Mouse (Mus musculus) embryonic facial prominence, embryonic 11.5 days (tissue): ENCODE data around the gene Pacrg. TPM values are rescaled to one million over a fixed set of nuclear protein-coding genes. Genes with fewer than 3 reads are reported as not detected.

ENCODE experiments used
- ATAC-seq: fragments of 200-750 bp; cut with Nextera tagmentation; replicated peaks from 2 replicates; pipeline ENCODE4 v1.8.0; 2017; ENCODE audit warnings: low read depth; ENCODE audit not compliant: insufficient number of reproducible peaks, low FRiP score, low TSS enrichment
- DNase-seq: peaks from one replicate; pipeline ENCODE4 v3.0.0-alpha.2; 2015; ENCODE audit warnings: low spot score
- H3K27ac ChIP-seq: fragments of 300-500 bp; sonication (generic); replicated peaks from 2 replicates; pipeline ENCODE4 v1.5.1; 2014; ENCODE audit warnings: mild to moderate bottlenecking, low read depth, low read length, control low read depth
- H3K27me3 ChIP-seq: fragments of 300-500 bp; sonication (generic); 2 replicates; pipeline ENCODE4 v1.6.1; 2014; ENCODE audit warnings: mild to moderate bottlenecking, low read length, moderate library complexity, mixed read lengths; ENCODE audit not compliant: control insufficient read depth, insufficient read depth
- H3K36me3 ChIP-seq: fragments of 300-500 bp; sonication (generic); replicated peaks from 2 replicates; pipeline ENCODE4 v1.6.1; 2014; ENCODE audit warnings: low read depth, mild to moderate bottlenecking, low read length, moderate library complexity, mixed read lengths; ENCODE audit not compliant: control insufficient read depth, insufficient read depth
- H3K4me1 ChIP-seq: fragments of 300-500 bp; sonication (generic); 2 replicates; pipeline ENCODE4 v1.6.1; 2014; ENCODE audit warnings: low read length, mixed read lengths; ENCODE audit not compliant: control insufficient read depth, insufficient read depth
- H3K4me2 ChIP-seq: fragments of 300-500 bp; sonication (generic); 2 replicates; pipeline ENCODE4 v1.6.1; 2014; ENCODE audit warnings: low read depth, mild to moderate bottlenecking, control low read depth, low read length, moderate library complexity
- H3K4me3 ChIP-seq: fragments of 300-500 bp; sonication (generic); 2 replicates; pipeline ENCODE4 v1.5.1; 2014; ENCODE audit warnings: low read depth, low read length, control low read depth
- H3K9ac ChIP-seq: fragments of 300-500 bp; sonication (generic); replicated peaks from 2 replicates; pipeline ENCODE4 v1.6.1; 2014; ENCODE audit warnings: mild to moderate bottlenecking, control low read depth, low read length
- H3K9me3 ChIP-seq: fragments of 300-500 bp; sonication (generic); replicated peaks from 2 replicates; pipeline ENCODE4 v1.6.1; 2016; ENCODE audit warnings: mild to moderate bottlenecking, low read length, inconsistent platforms, mixed read lengths; ENCODE audit not compliant: control insufficient read depth
- WGBS: fragments of 180-500 bp; shearing (Covaris S2); extraction: QIAGEN DNeasy Blood & Tissue Kit; methylation state at CpG from one replicate; pipeline ENCODE4 v1.1.7; 2014; 5-methylcytosine and 5-hydroxymethylcytosine counted together
- polyA plus RNA-seq: library from polyadenylated mRNA; unstranded; fragments of >200 nt; fragmentation: Nextera tagmentation; extraction: Ambion mirVana; gene quantifications from 2 replicates; pipeline ENCODE4 v1.2.1, GENCODE M21; 2014

The Pacrg gene
- polyA plus RNA-seq, 1 experiment from 2014 or later = 3.0 TPM

GRCm38 (mm10) chr17:10371472-10371871 lies 468.6 kb downstream of the Pacrg start:
- ATAC-seq (no peak), DNase-seq (no peak)
- no peaks in the 10 kb centered on the region for H3K27me3 ChIP-seq
- no peak overlapping the region for H3K4me2 ChIP-seq
- H3K36me3 ChIP-seq = no peaks in the 10 kb centered on the region
- no peaks in the 10 kb centered on the region for H3K4me1 ChIP-seq
- H3K4me3 ChIP-seq = no peak overlapping the region
- WGBS = 63% methylated on average over 8 of the region's 8 CpGs
- no peaks in the 10 kb centered on the region for H3K9me3 ChIP-seq
- no peak overlapping the region for H3K27ac ChIP-seq
- H3K9ac ChIP-seq = no peak overlapping the region

DNA sequence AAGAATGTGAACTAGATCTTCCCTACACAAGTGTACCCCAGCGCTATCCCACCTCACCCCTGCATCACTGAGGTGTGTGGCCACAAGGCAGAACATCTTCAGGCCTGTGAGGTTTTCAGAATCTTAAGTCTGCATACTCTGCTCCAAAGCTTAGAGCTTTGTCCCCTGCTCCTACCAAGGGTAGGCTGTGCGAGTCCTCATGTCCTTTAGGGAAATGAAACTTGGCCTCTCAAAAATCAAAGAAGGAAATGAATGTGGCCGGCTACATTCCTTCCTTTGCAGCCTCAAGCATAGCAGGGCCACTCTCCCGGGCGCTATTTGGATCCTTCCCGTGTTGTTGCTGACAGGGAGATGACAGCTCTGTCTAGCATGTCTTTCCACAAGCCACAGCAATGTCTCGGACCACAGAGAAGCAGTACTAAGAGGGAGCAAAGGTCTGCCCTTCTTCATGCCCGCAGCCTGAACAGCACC lies 469.4 kb downstream of the Pacrg start:
- DNase-seq (no peak), ATAC-seq (no peak)
- no peak overlapping the region for H3K27ac ChIP-seq
- H3K9me3 ChIP-seq = no peaks in the 10 kb centered on the region
- H3K4me2 ChIP-seq = no peak overlapping the region
- H3K4me3 ChIP-seq = no peak overlapping the region
- WGBS = 64% methylated on average over 8 of the region's 8 CpGs
- H3K36me3 ChIP-seq = no peaks in the 10 kb centered on the region
- H3K27me3 ChIP-seq = no peaks in the 10 kb centered on the region
- no peaks in the 10 kb centered on the region for H3K4me1 ChIP-seq
- no peak overlapping the region for H3K9ac ChIP-seq

DNA sequence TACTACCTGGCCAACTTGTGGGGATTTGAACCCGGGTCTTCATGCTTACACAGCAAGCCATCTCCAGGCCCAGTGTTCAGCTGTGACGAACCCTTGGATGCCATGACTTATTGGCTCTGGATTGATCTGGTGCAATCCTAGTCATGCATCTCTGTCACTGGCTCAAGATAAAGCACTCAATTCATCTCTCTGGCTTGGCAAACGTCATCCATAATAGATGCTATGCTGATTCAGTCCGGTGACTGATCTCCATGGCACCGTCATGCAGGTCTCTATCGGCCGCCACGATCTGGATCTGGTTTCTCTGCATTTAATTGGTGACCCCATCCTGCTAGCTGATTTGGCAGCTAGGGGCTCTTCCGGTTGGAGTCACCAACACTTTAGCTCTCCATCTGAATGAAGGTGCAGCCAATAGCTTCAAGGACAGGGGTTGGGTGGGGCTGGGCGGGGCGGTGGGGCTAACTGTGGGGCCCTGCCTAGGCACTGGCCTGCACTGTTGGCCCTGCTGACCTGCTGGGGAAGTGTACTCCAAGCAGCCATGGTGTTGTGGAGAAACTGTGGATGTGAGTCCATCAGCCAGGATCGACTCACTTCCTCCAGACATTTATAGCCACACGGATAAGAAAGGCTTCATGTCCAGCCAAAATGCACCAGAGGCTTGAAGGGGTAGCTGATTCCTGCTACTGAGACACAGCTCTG lies 470.0 kb downstream of the Pacrg start:
- no peaks in the 10 kb centered on the region for H3K4me1 ChIP-seq
- no peaks in the 10 kb centered on the region for H3K27me3 ChIP-seq
- WGBS = 88% methylated on average over 13 of the region's 13 CpGs
- no peak overlapping the region for H3K9ac ChIP-seq
- no peaks in the 10 kb centered on the region for H3K36me3 ChIP-seq
- no peaks in the 10 kb centered on the region for H3K9me3 ChIP-seq
- no peak overlapping the region for H3K4me3 ChIP-seq
- ATAC-seq (no peak), DNase-seq (no peak)
- H3K27ac ChIP-seq = no peak overlapping the region
- H3K4me2 ChIP-seq = no peak overlapping the region

DNA sequence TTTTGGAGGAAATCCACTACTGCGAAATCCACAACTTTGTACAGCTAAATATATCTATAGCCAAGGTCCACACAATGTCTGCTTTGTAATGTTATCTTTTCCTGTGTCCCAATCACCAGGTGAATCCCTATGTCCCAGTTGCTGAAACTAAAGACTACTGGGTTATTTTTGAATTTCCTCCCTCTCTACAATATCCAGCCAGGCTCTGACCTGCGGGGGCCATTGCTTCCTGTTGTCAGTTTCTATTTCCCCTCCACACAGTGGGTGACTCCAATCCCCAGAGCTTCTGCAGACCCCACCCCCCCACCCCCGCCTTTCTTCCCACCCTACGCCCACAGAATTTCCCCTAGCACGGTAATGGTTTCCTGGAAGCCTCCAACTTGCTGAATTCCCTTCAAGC lies 473.1 kb downstream of the Pacrg start:
- no peaks in the 10 kb centered on the region for H3K27me3 ChIP-seq
- no peak overlapping the region for H3K27ac ChIP-seq
- no peaks in the 10 kb centered on the region for H3K36me3 ChIP-seq
- no peak overlapping the region for H3K4me3 ChIP-seq
- 56% methylated on average over 5 of the region's 5 CpGs for WGBS
- H3K4me2 ChIP-seq = no peak overlapping the region
- DNase-seq = no peak
- no peak for ATAC-seq
- no peak overlapping the region for H3K9ac ChIP-seq
- no peaks in the 10 kb centered on the region for H3K4me1 ChIP-seq
- H3K9me3 ChIP-seq = no peaks in the 10 kb centered on the region

DNA sequence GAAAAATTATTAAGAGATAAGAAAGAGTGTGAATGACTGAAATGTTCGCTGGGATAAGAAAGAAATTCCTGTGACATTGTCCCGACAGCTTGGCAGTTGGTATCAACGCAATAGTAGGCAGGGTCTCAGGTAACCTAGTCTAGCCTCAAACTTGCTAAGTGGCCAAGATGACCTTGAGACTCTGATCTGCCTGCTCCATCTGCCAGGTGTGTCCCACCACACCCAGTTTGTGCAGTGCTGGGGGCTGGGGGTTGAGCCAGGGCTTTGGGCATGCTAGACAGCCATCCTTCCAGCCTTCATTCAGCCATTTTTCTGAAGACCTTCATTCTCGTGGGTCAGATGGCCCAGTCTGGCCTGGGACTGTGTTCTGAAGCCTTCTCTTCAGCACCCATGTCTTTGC lies 473.5 kb downstream of the Pacrg start:
- DNase-seq (no peak), ATAC-seq (no peak)
- no peak overlapping the region for H3K4me3 ChIP-seq
- no peaks in the 10 kb centered on the region for H3K36me3 ChIP-seq
- WGBS = 87% methylated on average over 4 of the region's 4 CpGs
- no peak overlapping the region for H3K4me2 ChIP-seq
- no peaks in the 10 kb centered on the region for H3K4me1 ChIP-seq
- H3K27ac ChIP-seq = no peak overlapping the region
- no peak overlapping the region for H3K9ac ChIP-seq
- H3K27me3 ChIP-seq = no peaks in the 10 kb centered on the region
- H3K9me3 ChIP-seq = no peaks in the 10 kb centered on the region

- Histone ChIP-seq H3K27me3 (no peaks in the 10 kb centered on the region), H3K4me1 (no peaks in the 10 kb centered on the region), H3K9me3 (no peaks in the 10 kb centered on the region), H3K36me3 (no peaks in the 10 kb centered on the region), H3K4me3 (no peak overlapping the region), H3K9ac (no peak overlapping the region), H3K4me2 (no peak overlapping the region), H3K27ac (no peak overlapping the region)
- no peak for ATAC-seq
- 73% methylated on average over 13 of the region's 13 CpGs for WGBS
- DNase-seq = no peak
Measured at GRCm38 (mm10) chr17:10365501-10366482, 474.3 kb downstream of the Pacrg start.

DNA sequence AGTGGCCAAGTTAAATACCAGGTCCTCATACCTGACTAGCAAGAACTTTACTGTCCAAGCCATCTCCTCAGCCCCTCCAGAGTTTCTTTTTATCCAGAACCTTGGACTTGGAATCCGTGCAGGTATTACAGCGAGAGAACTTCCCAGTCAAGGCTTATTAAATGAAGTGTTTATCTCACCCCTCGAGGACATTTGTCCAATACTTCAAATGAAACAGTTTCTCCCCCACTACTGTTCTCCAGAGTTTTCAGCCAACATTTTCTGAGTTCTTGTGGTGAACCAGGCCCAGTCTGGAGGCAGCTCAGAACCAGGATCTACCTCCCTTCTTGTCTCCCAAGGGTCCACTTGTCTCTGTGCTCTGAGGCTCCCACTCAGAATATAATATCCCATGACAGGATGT lies 477.0 kb downstream of the Pacrg start:
- 88% methylated on average over 3 of the region's 3 CpGs for WGBS
- H3K27me3 ChIP-seq = no peaks in the 10 kb centered on the region
- no peak overlapping the region for H3K9ac ChIP-seq

DNA sequence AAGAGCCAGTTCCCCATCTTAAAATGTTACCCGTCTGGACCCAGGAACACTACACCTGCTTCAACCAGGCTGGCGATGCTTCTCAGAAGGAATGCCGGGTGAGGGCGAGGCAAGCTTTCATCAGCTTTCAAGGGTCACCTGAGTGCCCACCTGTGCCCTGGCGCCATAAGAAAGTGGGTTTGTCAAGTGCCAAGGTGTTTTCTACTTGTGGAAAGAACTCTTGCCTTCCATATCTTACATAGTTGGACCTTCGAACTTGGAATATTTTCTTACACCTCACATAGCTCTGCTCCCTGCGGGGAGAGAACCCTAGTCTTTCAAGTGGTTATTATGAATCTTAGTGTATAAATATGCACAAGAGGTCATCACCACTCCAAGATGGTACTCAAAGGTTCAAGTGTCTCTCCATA lies 478.2 kb downstream of the Pacrg start:
- ATAC-seq (no peak), DNase-seq (no peak)
- Histone ChIP-seq H3K4me2 (no peak overlapping the region), H3K4me3 (no peak overlapping the region), H3K9ac (no peak overlapping the region), H3K4me1 (no peaks in the 10 kb centered on the region), H3K36me3 (no peaks in the 10 kb centered on the region), H3K27ac (no peak overlapping the region), H3K9me3 (no peaks in the 10 kb centered on the region), H3K27me3 (no peaks in the 10 kb centered on the region)
- 86% methylated on average over 7 of the region's 7 CpGs for WGBS

More for the DNA sequence above, 477.0 kb downstream of the Pacrg start:
- Histone ChIP-seq H3K4me3 (no peak overlapping the region), H3K4me1 (no peaks in the 10 kb centered on the region), H3K36me3 (no peaks in the 10 kb centered on the region), H3K9me3 (no peaks in the 10 kb centered on the region), H3K4me2 (no peak overlapping the region), H3K27ac (no peak overlapping the region)
- ATAC-seq (no peak), DNase-seq (no peak)
